Mouse (Mus musculus) ES-E14 (cell line): Measurements from ENCODE around the gene Actl10. TPM values are rescaled to one million over a fixed set of nuclear protein-coding genes. Genes with fewer than 3 reads are reported as not detected.

ENCODE experiments used
- DNase-seq: peaks from one replicate; pipeline ENCODE4 v3.0.0-alpha.2; 2013; ENCODE audit warnings: low read depth, low spot score
- H3K27ac ChIP-seq: 2 replicates; pipeline ENCODE4 v1.5.1; 2012; ENCODE audit warnings: low read depth, mild to moderate bottlenecking, low read length, moderate library complexity, mixed read lengths; ENCODE audit not compliant: poor library complexity, insufficient read depth, severe bottlenecking
- H3K36me3 ChIP-seq: 2 replicates; pipeline ENCODE4 v1.6.1; 2012; ENCODE audit warnings: mild to moderate bottlenecking, low read length, moderate library complexity, mixed read lengths; ENCODE audit not compliant: control insufficient read depth, poor library complexity, insufficient read depth, severe bottlenecking
- H3K4me1 ChIP-seq, 2 experiments: fragments of 150-350 bp in 1 of 2; sonication (generic) in 1 of 2; 2 replicates each; pipeline ENCODE4 v1.6.1; 2012; ENCODE audit warnings: low read length in 2 of 2, mild to moderate bottlenecking in 1 of 2, mixed read lengths in 1 of 2; ENCODE audit not compliant: control insufficient read depth in 2 of 2, insufficient read depth in 2 of 2, poor library complexity in 1 of 2
- H3K4me3 ChIP-seq, 2 experiments: fragments of 150-350 bp in 1 of 2; sonication (generic) in 1 of 2; 2 replicates each; pipeline ENCODE4 v1.5.1; 2012; ENCODE audit warnings: low read length in 2 of 2, low read depth in 1 of 2, mild to moderate bottlenecking in 1 of 2, mixed read lengths in 1 of 2; ENCODE audit not compliant: insufficient read depth in 1 of 2, poor library complexity in 1 of 2, severe bottlenecking in 1 of 2
- H3K9ac ChIP-seq: 2 replicates; pipeline ENCODE4 v1.6.1; 2012; ENCODE audit warnings: low read depth, mild to moderate bottlenecking, low read length, mixed read lengths; ENCODE audit not compliant: poor library complexity, insufficient read depth, severe bottlenecking
- H3K9me3 ChIP-seq: fragments of 150-350 bp; sonication (generic); 2 replicates; pipeline ENCODE4 v1.6.1; 2012; ENCODE audit warnings: low read depth, mild to moderate bottlenecking, low read length; ENCODE audit not compliant: control insufficient read depth, insufficient read depth
- CHD2 ChIP-seq: IDR thresholded peaks from 2 replicates; pipeline ENCODE4 v1.6.1; 2014; ENCODE audit warnings: mild to moderate bottlenecking, low read depth, low read length, inconsistent platforms
- HCFC1 ChIP-seq: IDR thresholded peaks from 2 replicates; pipeline ENCODE4 v1.6.1; 2012; ENCODE audit warnings: low read length, inconsistent platforms, borderline replicate concordance; ENCODE audit not compliant: insufficient read depth
- MAFK ChIP-seq: IDR thresholded peaks from 2 replicates; pipeline ENCODE4 v1.6.1; 2014; ENCODE audit warnings: mild to moderate bottlenecking, low read depth, low read length, inconsistent platforms; ENCODE audit not compliant: insufficient read depth
- ZC3H11A ChIP-seq: IDR thresholded peaks from 2 replicates; pipeline ENCODE4 v1.6.1; 2012; ENCODE audit warnings: low read depth, mild to moderate bottlenecking, inconsistent platforms, low read length, borderline replicate concordance
- ZNF384 ChIP-seq: IDR thresholded peaks from 2 replicates; pipeline ENCODE4 v1.6.1; 2012; ENCODE audit warnings: low read depth, low read length, inconsistent platforms
- in situ Hi-C, 2 experiments: fragments of 600-800 bp; cut with MboI; formaldehyde crosslinking; loops; one replicate each; pipeline ENCODE4 v1.15.1; 2025; ENCODE audit warnings: low sequenced_read_pairs in 2 of 2, inconsistent platforms in 1 of 2; ENCODE audit not compliant: unreplicated experiment in 2 of 2
- total RNA-seq: library from RNA; depleted of rRNA; stranded (reverse); fragments of 300-350 nt; gene quantifications from 2 replicates; pipeline ENCODE4 v1.2.3, GENCODE M21; 2012

Gene Actl10
- total RNA-seq, 1 experiment = 0.45 TPM

- in situ Hi-C loops = no loop called here
- TF ChIP-seq HCFC1 = no peak
- TF ChIP-seq ZNF384 = no peak
- no peak for TF ChIP-seq ZC3H11A
- no peak for TF ChIP-seq CHD2
- no peak for TF ChIP-seq MAFK
These were observed 6.9 kb downstream of the Actl10 start, which contains the start of gene Necab3 for GRCm38 (mm10) chr2:154558264-154559039. TSS of gene Necab3 (minus strand) at chr2:154558890.

GRCm38 (mm10) chr2:154563612-154564170 lies 12.1 kb downstream of the Actl10 start:
- in situ Hi-C loops = no loop called here
- Histone ChIP-seq H3K9me3 (no peaks in the 10 kb centered on the region), H3K27ac (no peak overlapping the region), H3K4me1 (peaks cover 6 to 19% of the 10 kb centered on the region in 2 experiments; a peak in 3 of 4 replicates), H3K4me3 (no peak overlapping the region), H3K36me3 (peaks cover 21% of the 10 kb centered on the region), H3K9ac (no peak overlapping the region)
- DNase-seq = no peak
- TF ChIP-seq HCFC1 (no peak), ZC3H11A (no peak), MAFK (no peak), CHD2 (no peak), ZNF384 (no peak)

More at GRCm38 (mm10) chr2:154558264-154559039, 6.9 kb downstream of the Actl10 start, which contains the start of gene Necab3:
- Histone ChIP-seq H3K36me3 (peaks cover 26% of the 10 kb centered on the region), H3K27ac (no peak within 1 kb of the TSS), H3K9me3 (no peaks in the 10 kb centered on the region), H3K4me3 (peak within 1 kb of the TSS; percentile 66 to 89), H3K4me1 (peaks cover 3 to 11% of the 10 kb centered on the region in 2 experiments; a peak in 3 of 4 replicates), H3K9ac (peak within 1 kb of the TSS; percentile 37)
- DNase-seq = no peak

DNA sequence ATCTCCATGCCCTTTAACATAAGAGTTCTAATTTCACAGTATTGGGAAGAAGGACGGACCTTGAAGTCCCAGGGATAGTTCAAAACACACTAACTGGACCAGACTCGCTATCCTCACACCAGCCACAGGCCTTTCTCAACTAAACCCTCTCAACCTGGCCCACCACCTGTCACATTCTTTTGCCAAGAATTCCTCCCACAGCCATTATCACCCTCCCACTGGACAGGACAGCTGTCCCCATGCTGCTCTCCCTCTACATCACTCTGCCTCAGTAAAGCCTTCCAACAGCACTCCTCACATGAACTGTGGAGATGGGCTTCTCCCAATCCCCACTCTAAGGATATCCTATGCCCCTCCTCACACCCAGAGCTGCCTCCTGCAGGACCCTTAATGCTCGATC lies 14.0 kb downstream of the Actl10 start:
- in situ Hi-C loops = no loop called here
- Histone ChIP-seq H3K9me3 (no peaks in the 10 kb centered on the region), H3K36me3 (peaks cover 15% of the 10 kb centered on the region), H3K4me1 (peaks cover 4 to 20% of the 10 kb centered on the region in 2 experiments; a peak in 3 of 4 replicates), H3K4me3 (no peak overlapping the region), H3K9ac (no peak overlapping the region), H3K27ac (no peak overlapping the region)
- DNase-seq = no peak
- no peak for TF ChIP-seq ZNF384
- no peak for TF ChIP-seq ZC3H11A

GRCm38 (mm10) chr2:154566641-154567040 lies 15.1 kb downstream of the Actl10 start:
- Histone ChIP-seq H3K4me3 (no peak overlapping the region), H3K27ac (no peak overlapping the region)
- in situ Hi-C loops = no loop called here

More at GRCm38 (mm10) chr2:154566641-154567040, 15.1 kb downstream of the Actl10 start:
- TF ChIP-seq ZNF384 (no peak), CHD2 (no peak), MAFK (no peak)
- no peaks in the 10 kb centered on the region for H3K9me3 ChIP-seq
- DNase-seq = no peak
- H3K9ac ChIP-seq = no peak overlapping the region
- H3K4me1 ChIP-seq = peaks cover 9 to 27% of the 10 kb centered on the region in 2 experiments
- H3K36me3 ChIP-seq = peaks cover 7% of the 10 kb centered on the region; the same call in 1 of the 2 replicates
